ENCODE assay signal across 19 mouse cellular contexts in genomic region chr1:165734840-165735239, GRCm38 (mm10). TPM values are rescaled to one million over a fixed set of nuclear protein-coding genes. Genes with fewer than 3 reads are reported as not detected.
DNase-seq lines count a peak whose midpoint lies in the region; ATAC-seq lines count a peak whose summit lies in the region.
"Had no signal": no experiment of that assay in that cellular context is flagged by ENCODE, and none has a peak within 500 bp of the region (broad histone marks: within the 10 kb centered on the region; RNA-seq: fewer than 3 reads in every experiment).

No protein-coding gene starts in this region.

- peak; percentile 74 for DNase-seq in heart, adult 11 months
- DNase-seq in heart, postnatal 4 days: no peak
- DNase-seq in 416B (ENCODE audit: low read depth): peak; percentile 62
- DNase-seq in frontal cortex, postnatal 25 days (ENCODE audit: low spot score in 2 of 2): no peak
- no peak for DNase-seq in embryo, embryonic 10.5 days (ENCODE audit: low spot score)
- DNase-seq in gastrocnemius, adult 18-20 months (ENCODE audit: low spot score): no peak
- DNase-seq: adrenal gland, adult 2 months; adrenal gland, postnatal 10 days; adrenal gland, postnatal 25 days; cerebellum, adult 11-12 months; cerebellum, adult 8-10 months; cerebellum, adult 9-11 months; cerebellum, postnatal 14 days; cerebellum, postnatal 36 days; embryo, embryonic 11 days had no signal

- 0 out of 2 replicates have a peak, but pooled peaks have one; percentile 8 for ATAC-seq in common myeloid progenitor, adult 5-6 weeks (replicated peaks; ENCODE audit: low read depth, poor library complexity, severe bottlenecking)
- ATAC-seq in megakaryocyte, adult 5-6 weeks (ENCODE audit: poor library complexity, severe bottlenecking): peak; percentile 38
- ATAC-seq: forebrain, embryonic 14.5 days; forebrain, embryonic 16.5 days had no signal

RNA-seq across cellular contexts. Expression of gene Rcsd1, which starts 25.3 kb away (rescaled TPM):
- 100 to 1,000 TPM; 107 to 115 TPM for total RNA-seq in heart, postnatal 4 days (2021)
- total RNA-seq in common myeloid progenitor, adult 5-6 weeks (2017): 83.0 and 83.6 TPM in 2 replicates
- total RNA-seq in megakaryocyte, adult 5-6 weeks (2015): 82.1 and 88.8 TPM in 2 replicates
- 184 and 199 TPM in 2 replicates for total RNA-seq in megakaryocyte, adult 5-6 weeks (2017)
- 100 to 1,000 TPM in 1 of 2 experiments, 10 to 100 TPM in 1; 89.6 to 103 TPM for total RNA-seq in gastrocnemius, adult 18-20 months (2021)

RNA-seq across cellular contexts. Expression of gene Creg1, which starts 28.7 kb away (rescaled TPM):
- 10 to 100 TPM; 24.3 to 28.7 TPM for total RNA-seq in heart, postnatal 4 days (2021)
- total RNA-seq in common myeloid progenitor, adult 5-6 weeks (2017): 142 and 144 TPM in 2 replicates
- 263 and 307 TPM in 2 replicates for total RNA-seq in megakaryocyte, adult 5-6 weeks (2015)
- total RNA-seq in megakaryocyte, adult 5-6 weeks (2017): 140 and 147 TPM in 2 replicates
- 10 to 100 TPM; 54.3 to 62.4 TPM for total RNA-seq in gastrocnemius, adult 18-20 months (2021)

RNA-seq across cellular contexts. Expression of gene Cd247, which starts 53.6 kb away (rescaled TPM):
- under 1 TPM; 0.29 to 0.69 TPM for total RNA-seq in heart, postnatal 4 days (2021)
- 1.2 and 1.9 TPM in 2 replicates for total RNA-seq in common myeloid progenitor, adult 5-6 weeks (2017)
- total RNA-seq in megakaryocyte, adult 5-6 weeks (2015): 1.1 and 2.8 TPM in 2 replicates
- total RNA-seq in megakaryocyte, adult 5-6 weeks (2017): 2.1 and 3.7 TPM in 2 replicates
- total RNA-seq in gastrocnemius, adult 18-20 months (2021): under 1 TPM; 0.23 to 0.26 TPM

Comparison
In these comparisons a context has a peak if more than half of its experiments do, and no peak if none do; other contexts are left out.
1. DNase-seq: peak in heart, adult 11 months (single experiment) and 416B (single experiment); none in heart, postnatal 4 days (single experiment), frontal cortex, postnatal 25 days (0 of 2), embryo, embryonic 10.5 days (single experiment) and gastrocnemius, adult 18-20 months (single experiment).